10 mouse cellular contexts compared by ENCODE assay signal in genomic region chr2:83709896-83710524, GRCm38 (mm10). TPM values are rescaled to one million over a fixed set of nuclear protein-coding genes. Genes with fewer than 3 reads are reported as not detected.
DNase-seq lines count a peak whose midpoint lies in the region; ATAC-seq and TF ChIP-seq lines count a peak whose summit lies in the region.
"Had no signal": no experiment of that assay in that cellular context is flagged by ENCODE, and none has a peak within 500 bp of the region (broad histone marks: within the 10 kb centered on the region; RNA-seq: fewer than 3 reads in every experiment).

No protein-coding gene starts in this region.

- WGBS in heart, postnatal 0 days, result 45% methylated on average over 11 of the region's 11 CpGs
- WGBS in kidney, postnatal 0 days, result 7% methylated on average over 11 of the region's 11 CpGs
- 33% methylated on average over 11 of the region's 11 CpGs for WGBS in stomach, embryonic 15.5 days
- WGBS in midbrain, embryonic 13.5 days, result 82% methylated on average over 11 of the region's 11 CpGs

- 0 out of 2 replicates have a peak, but pooled peaks cover 5% of the 10 kb centered on the region for H3K4me1 ChIP-seq in heart, postnatal 0 days (ENCODE audit: control insufficient read depth, insufficient read depth)
- H3K4me1 ChIP-seq in kidney, postnatal 0 days (replicated peaks; ENCODE audit: insufficient read depth, low read length), result peaks cover 12% of the 10 kb centered on the region
- H3K4me1 ChIP-seq in stomach, embryonic 15.5 days, result 0 out of 2 replicates have a peak, but pooled peaks cover 2% of the 10 kb centered on the region
- H3K4me1 ChIP-seq in midbrain, embryonic 13.5 days (replicated peaks), result no peaks in the 10 kb centered on the region
- H3K4me1 ChIP-seq: forebrain, embryonic 13.5 days had no signal

- no peak for DNase-seq in heart, postnatal 0 days (ENCODE audit: low spot score)
- no peak for DNase-seq in heart, adult 9 months (ENCODE audit: low spot score in 2 of 2)
- DNase-seq in forelimb bud, embryonic 11.5 days (ENCODE audit: low read depth, low spot score), result peak; percentile 75
- DNase-seq in kidney, postnatal 0 days (ENCODE audit: low spot score), result peak; percentile 95
- DNase-seq in layer of hippocampus, adult 9-11 months, result no peak
- DNase-seq: lung, postnatal 10 days; right cerebral cortex, adult 18-20 months had no signal

- no peaks in the 10 kb centered on the region for H3K27me3 ChIP-seq in heart, postnatal 0 days (ENCODE audit: control insufficient read depth, insufficient read depth, low read length)
- H3K27me3 ChIP-seq in kidney, postnatal 0 days (ENCODE audit: insufficient read depth, low read length), result no peaks in the 10 kb centered on the region
- H3K27me3 ChIP-seq in stomach, embryonic 15.5 days (replicated peaks), result no peaks in the 10 kb centered on the region
- H3K27me3 ChIP-seq in midbrain, embryonic 13.5 days, result no peaks in the 10 kb centered on the region
- H3K27me3 ChIP-seq: forebrain, embryonic 13.5 days had no signal

- peak; percentile 76 for ATAC-seq in heart, postnatal 0 days (ENCODE audit: insufficient read depth, low read depth)
- ATAC-seq in kidney, postnatal 0 days (replicated peaks; ENCODE audit: low FRiP score, low read depth), result peak; percentile 91
- peak; percentile 67; the same call in 1 of the 2 replicates for ATAC-seq in stomach, embryonic 15.5 days (ENCODE audit: insufficient read depth, low FRiP score, low read depth)
- no peak for ATAC-seq in midbrain, embryonic 13.5 days
- ATAC-seq: forebrain, embryonic 13.5 days had no signal

- no peak overlapping the region for H3K9ac ChIP-seq in heart, postnatal 0 days (replicated peaks; ENCODE audit: low read depth, low read length)
- no peak overlapping the region for H3K9ac ChIP-seq in kidney, postnatal 0 days (ENCODE audit: low read depth, low read length)
- H3K9ac ChIP-seq in stomach, embryonic 15.5 days, result no peak overlapping the region
- no peak overlapping the region for H3K9ac ChIP-seq in midbrain, embryonic 13.5 days (replicated peaks)
- H3K9ac ChIP-seq: forebrain, embryonic 13.5 days had no signal

- H3K36me3 ChIP-seq in heart, postnatal 0 days (replicated peaks; ENCODE audit: control insufficient read depth, insufficient read depth, low read length), result no peaks in the 10 kb centered on the region
- no peaks in the 10 kb centered on the region for H3K36me3 ChIP-seq in kidney, postnatal 0 days (ENCODE audit: insufficient read depth, low read length)
- H3K36me3 ChIP-seq in stomach, embryonic 15.5 days, result no peaks in the 10 kb centered on the region
- H3K36me3 ChIP-seq in midbrain, embryonic 13.5 days, result no peaks in the 10 kb centered on the region

- no peaks in the 10 kb centered on the region for H3K9me3 ChIP-seq in heart, postnatal 0 days (replicated peaks; ENCODE audit: control insufficient read depth, low read length)
- H3K9me3 ChIP-seq in kidney, postnatal 0 days (replicated peaks; ENCODE audit: low read length), result no peaks in the 10 kb centered on the region
- no peaks in the 10 kb centered on the region for H3K9me3 ChIP-seq in stomach, embryonic 15.5 days
- H3K9me3 ChIP-seq in midbrain, embryonic 13.5 days, result no peaks in the 10 kb centered on the region
- H3K9me3 ChIP-seq: forebrain, embryonic 13.5 days had no signal

- TF ChIP-seq EP300 in heart, postnatal 0 days (IDR thresholded peaks at IDR 0.05; ENCODE audit: low read depth), result no peak

- H3K27ac ChIP-seq in heart, postnatal 0 days (ENCODE audit: low read depth), result no peak overlapping the region
- peak overlapping the region; percentile 63 for H3K27ac ChIP-seq in kidney, postnatal 0 days
- peak overlapping the region; percentile 33; the same call in 1 of the 2 replicates for H3K27ac ChIP-seq in stomach, embryonic 15.5 days
- no peak overlapping the region for H3K27ac ChIP-seq in midbrain, embryonic 13.5 days
- H3K27ac ChIP-seq: forebrain, embryonic 13.5 days had no signal

- H3K4me3 ChIP-seq in heart, postnatal 0 days (ENCODE audit: low read depth, low read length), result no peak overlapping the region
- no peak overlapping the region for H3K4me3 ChIP-seq in kidney, postnatal 0 days (replicated peaks; ENCODE audit: low read depth, low read length)
- no peak overlapping the region for H3K4me3 ChIP-seq in stomach, embryonic 15.5 days (replicated peaks)
- no peak overlapping the region for H3K4me3 ChIP-seq in midbrain, embryonic 13.5 days (replicated peaks)
- H3K4me3 ChIP-seq: forebrain, embryonic 13.5 days had no signal

- no peak overlapping the region for H3K4me2 ChIP-seq in heart, postnatal 0 days (ENCODE audit: low read depth, low read length)
- H3K4me2 ChIP-seq in kidney, postnatal 0 days (ENCODE audit: low read length), result 0 out of 2 replicates have a peak overlapping the region, but pooled peaks have one; percentile 0
- no peak overlapping the region for H3K4me2 ChIP-seq in stomach, embryonic 15.5 days
- no peak overlapping the region for H3K4me2 ChIP-seq in midbrain, embryonic 13.5 days (replicated peaks)
- H3K4me2 ChIP-seq: forebrain, embryonic 13.5 days had no signal

- no peak for TF ChIP-seq CTCF in heart, postnatal 0 days (IDR thresholded peaks at IDR 0.05; ENCODE audit: low read depth)
- TF ChIP-seq CTCF in kidney, postnatal 0 days (IDR thresholded peaks at IDR 0.05; ENCODE audit: low read depth), result no peak

RNA-seq across cellular contexts. Expression of gene Itgav, which starts 14.2 kb away (rescaled TPM):
- total RNA-seq in heart, postnatal 0 days (2014; rRNA removed; ENCODE audit: low replicate concordance), result 23.2 and 66.4 TPM in 2 replicates
- polyA plus RNA-seq in heart, postnatal 0 days (2015; fragmentation: Nextera tagmentation; extraction: Ambion mirVana), result 37.4 and 42.1 TPM in 2 replicates
- polyA plus RNA-seq in kidney, postnatal 0 days (2015; fragmentation: Nextera tagmentation; extraction: Ambion mirVana), result 164 and 165 TPM in 2 replicates
- 76.4 and 83.1 TPM in 2 replicates for polyA plus RNA-seq in stomach, embryonic 15.5 days (2015; fragmentation: Nextera tagmentation; extraction: Ambion mirVana)
- 19.7 and 23.0 TPM in 2 replicates for polyA plus RNA-seq in midbrain, embryonic 13.5 days (2015; fragmentation: Nextera tagmentation; extraction: Ambion mirVana)

Comparison
In these comparisons a context has a peak if more than half of its experiments do, and no peak if none do; other contexts are left out.
1. DNase-seq: peak in forelimb bud, embryonic 11.5 days (single experiment) and kidney, postnatal 0 days (single experiment); none in heart, postnatal 0 days (single experiment), heart, adult 9 months (0 of 2) and layer of hippocampus, adult 9-11 months (single experiment).
2. H3K27ac ChIP-seq: peak in kidney, postnatal 0 days (single experiment) and stomach, embryonic 15.5 days (single experiment); none in heart, postnatal 0 days (single experiment) and midbrain, embryonic 13.5 days (single experiment).